In genomic region chr6:134575288-134575741, GRCm38 (mm10) we compare ENCODE assay signal across 22 mouse cellular contexts. TPM values are rescaled to one million over a fixed set of nuclear protein-coding genes. Genes with fewer than 3 reads are reported as not detected.
A peak's percentile ranks its signal among the peaks of the same experiment; 100 is the strongest.
DNase-seq lines count a peak whose midpoint lies in the region; ATAC-seq and TF ChIP-seq lines count a peak whose summit lies in the region.
"Had no signal": no experiment of that assay in that cellular context is flagged by ENCODE, and none has a peak within 500 bp of the region (broad histone marks: within the 10 kb centered on the region; RNA-seq: fewer than 3 reads in every experiment).

No protein-coding gene starts in this region.

- ATAC-seq in lung, embryonic 14.5 days (ENCODE audit: insufficient read depth): peak; percentile 64
- ATAC-seq: CD4-positive, CD25-positive, alpha-beta regulatory T cell, adult 4 months; forebrain, postnatal 0 days; liver, postnatal 0 days; midbrain, embryonic 13.5 days had no signal

- 62% methylated on average over 3 of the region's 3 CpGs for WGBS in heart, embryonic 10.5 days
- WGBS in kidney, adult 2 months: 53% methylated on average over 3 of the region's 3 CpGs
- WGBS in lung, embryonic 14.5 days: 30% methylated on average over 3 of the region's 3 CpGs

- peak; percentile 94 for DNase-seq in heart, adult 11 months
- DNase-seq in heart, embryonic 10.5 days (ENCODE audit: low spot score): no peak
- peak; percentile 25 for DNase-seq in kidney, adult 2 months
- no peak for DNase-seq in kidney, postnatal 4 days
- DNase-seq in lung, embryonic 14.5 days: peak; percentile 73
- DNase-seq in lung, postnatal 25 days (ENCODE audit: low spot score): peak; percentile 69
- DNase-seq in urinary bladder, postnatal 25 days (ENCODE audit: low spot score): no peak
- DNase-seq in thymus, postnatal 14 days: no peak
- DNase-seq: adrenal gland, postnatal 25 days; cerebellum, adult 11 months; cerebellum, adult 9-11 months; forebrain, postnatal 0 days; gastrocnemius, postnatal 25 days; kidney, adult 11 months; liver; liver, postnatal 0 days; thymus, postnatal 25 days had no signal

- H3K4me2 ChIP-seq in lung, embryonic 14.5 days: no peak overlapping the region
- H3K4me2 ChIP-seq: heart, embryonic 15.5 days; hindbrain, embryonic 13.5 days; midbrain, embryonic 13.5 days had no signal

- H3K36me3 ChIP-seq in heart, embryonic 10.5 days: no peaks in the 10 kb centered on the region
- H3K36me3 ChIP-seq in kidney, adult 2 months (ENCODE audit: control insufficient read depth, insufficient read depth, low read length): no peaks in the 10 kb centered on the region
- H3K36me3 ChIP-seq in lung, embryonic 14.5 days (ENCODE audit: insufficient read depth): no peaks in the 10 kb centered on the region
- H3K36me3 ChIP-seq: heart, embryonic 15.5 days; hindbrain, embryonic 13.5 days; limb, embryonic 10.5 days; midbrain, embryonic 13.5 days had no signal

- H3K27ac ChIP-seq in heart, embryonic 10.5 days: no peak overlapping the region
- no peak overlapping the region for H3K27ac ChIP-seq in kidney, adult 2 months (ENCODE audit: insufficient read depth, low read depth, low read length)
- no peak overlapping the region for H3K27ac ChIP-seq in lung, embryonic 14.5 days (ENCODE audit: low read depth)
- H3K27ac ChIP-seq: heart, embryonic 15.5 days; hindbrain, embryonic 13.5 days; limb, embryonic 10.5 days; midbrain, embryonic 13.5 days had no signal

- no peak for TF ChIP-seq CTCF in kidney, adult 2 months (conservative IDR thresholded peaks at IDR 0.05; ENCODE audit: insufficient read depth, insufficient read length, low read depth, low read length)
- no peak for TF ChIP-seq CTCF in lung, embryonic 14.5 days (IDR thresholded peaks at IDR 0.05; ENCODE audit: low read depth)

- no peaks in the 10 kb centered on the region for H3K9me3 ChIP-seq in heart, embryonic 10.5 days
- H3K9me3 ChIP-seq in lung, embryonic 14.5 days (ENCODE audit: low read depth, low read length): no peaks in the 10 kb centered on the region
- H3K9me3 ChIP-seq: heart, embryonic 15.5 days; hindbrain, embryonic 13.5 days; limb, embryonic 10.5 days had no signal

- no peak overlapping the region for H3K9ac ChIP-seq in lung, embryonic 14.5 days
- H3K9ac ChIP-seq: forebrain, postnatal 0 days; heart, embryonic 15.5 days; hindbrain, embryonic 13.5 days; liver, postnatal 0 days; midbrain, embryonic 13.5 days had no signal

- H3K27me3 ChIP-seq in heart, embryonic 10.5 days (ENCODE audit: insufficient read depth, poor library complexity, severe bottlenecking): no peaks in the 10 kb centered on the region
- H3K27me3 ChIP-seq in kidney, adult 2 months (replicated peaks; ENCODE audit: control insufficient read depth, insufficient read depth, low read length): no peaks in the 10 kb centered on the region
- H3K27me3 ChIP-seq in lung, embryonic 14.5 days (ENCODE audit: insufficient read depth, low read length): no peaks in the 10 kb centered on the region
- H3K27me3 ChIP-seq: hindbrain, embryonic 13.5 days had no signal

- no peak for TF ChIP-seq POLR2A in kidney, adult 2 months (IDR thresholded peaks at IDR 0.05; ENCODE audit: low read depth, low read length)

- H3K4me3 ChIP-seq in heart, embryonic 10.5 days: no peak overlapping the region
- H3K4me3 ChIP-seq in kidney, adult 2 months (ENCODE audit: insufficient read depth, low read depth, low read length): no peak overlapping the region
- no peak overlapping the region for H3K4me3 ChIP-seq in lung, embryonic 14.5 days (ENCODE audit: low read depth, low read length)
- H3K4me3 ChIP-seq: heart, embryonic 15.5 days; hindbrain, embryonic 13.5 days; limb, embryonic 10.5 days; midbrain, embryonic 13.5 days had no signal

- H3K4me1 ChIP-seq in heart, embryonic 10.5 days: peaks cover 23% of the 10 kb centered on the region
- H3K4me1 ChIP-seq in kidney, adult 2 months (ENCODE audit: control insufficient read depth, insufficient read depth, low read length): no peaks in the 10 kb centered on the region
- H3K4me1 ChIP-seq in lung, embryonic 14.5 days (ENCODE audit: insufficient read depth): 0 out of 2 replicates have a peak, but pooled peaks cover 4% of the 10 kb centered on the region
- H3K4me1 ChIP-seq: hindbrain, embryonic 13.5 days; limb, embryonic 10.5 days; midbrain, embryonic 13.5 days had no signal

RNA-seq across cellular contexts. Expression of gene Lrp6, which starts 8.6 kb away (rescaled TPM):
- 19.3 and 24.4 TPM in 2 replicates for polyA plus RNA-seq in heart, embryonic 10.5 days (2016; fragmentation: Nextera tagmentation; extraction: Ambion mirVana)
- polyA plus RNA-seq in kidney, adult 2 months (2012; rRNA removed): 39.6 and 46.0 TPM in 2 replicates
- 34.0 and 35.8 TPM in 2 replicates for polyA plus RNA-seq in lung, embryonic 14.5 days (2014; fragmentation: Nextera tagmentation; extraction: Ambion mirVana)

RNA-seq across cellular contexts. Expression of gene Mansc1, which starts 57.0 kb away (rescaled TPM):
- 3.1 and 5.8 TPM in 2 replicates for polyA plus RNA-seq in heart, embryonic 10.5 days (2016; fragmentation: Nextera tagmentation; extraction: Ambion mirVana)
- polyA plus RNA-seq in kidney, adult 2 months (2012; rRNA removed): 8.8 and 9.6 TPM in 2 replicates
- polyA plus RNA-seq in lung, embryonic 14.5 days (2014; fragmentation: Nextera tagmentation; extraction: Ambion mirVana): 5.8 and 5.9 TPM in 2 replicates

Comparison
In these comparisons a context has a peak if more than half of its experiments do, and no peak if none do; other contexts are left out.
1. DNase-seq: peak in heart, adult 11 months (single experiment), kidney, adult 2 months (single experiment), lung, embryonic 14.5 days (single experiment) and lung, postnatal 25 days (single experiment); none in heart, embryonic 10.5 days (single experiment), kidney, postnatal 4 days (0 of 2), urinary bladder, postnatal 25 days (single experiment) and thymus, postnatal 14 days (single experiment).